Mouse (Mus musculus) stomach, postnatal 0 days (tissue): Measurements from ENCODE around the gene Slc2a2. TPM values are rescaled to one million over a fixed set of nuclear protein-coding genes. Genes with fewer than 3 reads are reported as not detected.
A peak's percentile ranks its signal among the peaks of the same experiment; 100 is the strongest.

Source experiments
- ATAC-seq: fragments of 200-750 bp; cut with Nextera tagmentation; 2 replicates; pipeline ENCODE4 v1.8.0; 2017; ENCODE audit not compliant: low FRiP score, low TSS enrichment
- DNase-seq: peaks from one replicate; pipeline ENCODE4 v3.0.0-alpha.2; 2016; ENCODE audit warnings: low spot score
- H3K27ac ChIP-seq: fragments of 300-500 bp; sonication (generic); replicated peaks from 2 replicates; pipeline ENCODE4 v1.5.1; 2014; ENCODE audit warnings: mild to moderate bottlenecking, control low read depth
- H3K27me3 ChIP-seq: fragments of 300-500 bp; sonication (generic); 2 replicates; pipeline ENCODE4 v1.6.1; 2014; ENCODE audit warnings: low read length; ENCODE audit not compliant: control insufficient read depth, insufficient read depth
- H3K36me3 ChIP-seq: fragments of 300-500 bp; sonication (generic); 2 replicates; pipeline ENCODE4 v1.6.1; 2014; ENCODE audit warnings: low read length, mixed read lengths; ENCODE audit not compliant: control insufficient read depth, insufficient read depth
- H3K4me1 ChIP-seq: fragments of 300-500 bp; sonication (generic); replicated peaks from 2 replicates; pipeline ENCODE4 v1.6.1; 2014; ENCODE audit warnings: antibody characterized with exemption; ENCODE audit not compliant: control insufficient read depth, insufficient read depth
- H3K4me2 ChIP-seq: fragments of 300-500 bp; sonication (generic); replicated peaks from 2 replicates; pipeline ENCODE4 v1.6.1; 2014; ENCODE audit warnings: low read depth, mild to moderate bottlenecking, control low read depth, moderate library complexity
- H3K4me3 ChIP-seq: fragments of 300-500 bp; sonication (generic); 2 replicates; pipeline ENCODE4 v1.5.1; 2014; ENCODE audit warnings: low read depth, low read length, control low read depth
- H3K9ac ChIP-seq: fragments of 300-500 bp; sonication (generic); 2 replicates; pipeline ENCODE4 v1.6.1; 2014; ENCODE audit warnings: mild to moderate bottlenecking, low read length, control low read depth, mixed read lengths
- H3K9me3 ChIP-seq: fragments of 300-500 bp; sonication (generic); 2 replicates; pipeline ENCODE4 v1.6.1; 2016; ENCODE audit warnings: low read length; ENCODE audit not compliant: control insufficient read depth
- CTCF ChIP-seq: IDR thresholded peaks from 2 replicates; pipeline ENCODE4 v1.5.1; 2016; ENCODE audit warnings: antibody characterized with exemption, low read depth, mild to moderate bottlenecking, moderate library complexity
- EP300 ChIP-seq: optimal IDR thresholded peaks from 2 replicates; pipeline ENCODE3; 2016; ENCODE audit warnings: antibody characterized with exemption
- WGBS: fragments of 180-500 bp; shearing (Covaris S2); extraction: QIAGEN DNeasy Blood & Tissue Kit; methylation state at CpG from one replicate; pipeline ENCODE4 v1.1.7; 2014; 5-methylcytosine and 5-hydroxymethylcytosine counted together
- polyA plus RNA-seq: library from polyadenylated mRNA; unstranded; fragments of >200 nt; fragmentation: Nextera tagmentation; extraction: Ambion mirVana; gene quantifications from 2 replicates; pipeline ENCODE4 v1.2.1, GENCODE M21; 2015

The Slc2a2 gene
- polyA plus RNA-seq, 1 experiment from 2014 or later, result 0.25 TPM

- no peak overlapping the region for H3K27ac ChIP-seq
- no peaks in the 10 kb centered on the region for H3K9me3 ChIP-seq
- H3K4me2 ChIP-seq, result no peak overlapping the region
- H3K36me3 ChIP-seq, result no peaks in the 10 kb centered on the region
- H3K4me1 ChIP-seq, result no peaks in the 10 kb centered on the region
- DNase-seq (no peak), ATAC-seq (peak; percentile 53; the same call in 1 of the 2 replicates)
- H3K27me3 ChIP-seq, result no peaks in the 10 kb centered on the region
- no peak overlapping the region for H3K9ac ChIP-seq
- no peak overlapping the region for H3K4me3 ChIP-seq
- WGBS, result 63% methylated on average over 2 of the region's 2 CpGs
- TF ChIP-seq CTCF, result no peak
- no peak for TF ChIP-seq EP300
Observed at GRCm38 (mm10) chr3:28734712-28735111, 37.0 kb downstream of the Slc2a2 start.

- no peak for ATAC-seq
- Histone ChIP-seq H3K27me3 (no peaks in the 10 kb centered on the region), H3K4me3 (no peak overlapping the region), H3K9me3 (no peaks in the 10 kb centered on the region), H3K9ac (no peak overlapping the region), H3K4me2 (no peak overlapping the region), H3K4me1 (no peaks in the 10 kb centered on the region), H3K27ac (no peak overlapping the region), H3K36me3 (no peaks in the 10 kb centered on the region)
- WGBS, result 36% methylated on average over 2 of the region's 2 CpGs
- no peak for DNase-seq
- TF ChIP-seq CTCF (no peak), EP300 (no peak)
Observed at GRCm38 (mm10) chr3:28736981-28737380, 39.3 kb downstream of the Slc2a2 start.

DNA sequence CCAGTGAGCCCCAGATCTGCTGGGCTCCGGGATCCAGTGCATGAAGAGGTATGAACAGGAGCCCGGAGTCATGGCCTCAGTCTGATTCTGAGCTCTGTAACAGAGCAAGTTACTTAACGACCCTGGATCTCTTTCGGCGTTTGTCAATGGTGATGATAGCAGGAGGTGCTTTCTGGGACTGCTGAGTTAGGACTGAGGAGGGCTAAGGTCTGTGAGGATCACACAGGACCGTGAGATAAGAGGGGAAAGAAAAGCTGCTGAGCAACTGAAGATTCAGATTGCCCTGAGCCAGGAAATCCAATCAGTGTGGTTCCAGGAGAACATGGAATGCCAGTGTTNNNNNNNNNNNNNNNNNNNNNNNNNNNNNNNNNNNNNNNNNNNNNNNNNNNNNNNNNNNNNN is 42.6 kb downstream of the Slc2a2 start:
- no peak overlapping the region for H3K4me3 ChIP-seq
- H3K4me2 ChIP-seq, result no peak overlapping the region
- WGBS, result 48% methylated on average over 6 of the region's 6 CpGs
- H3K27me3 ChIP-seq, result no peaks in the 10 kb centered on the region
- H3K9ac ChIP-seq, result no peak overlapping the region
- TF ChIP-seq EP300 (no peak), CTCF (no peak)
- DNase-seq (no peak), ATAC-seq (no peak)
- no peaks in the 10 kb centered on the region for H3K9me3 ChIP-seq
- H3K27ac ChIP-seq, result no peak overlapping the region
- H3K36me3 ChIP-seq, result no peaks in the 10 kb centered on the region
- H3K4me1 ChIP-seq, result no peaks in the 10 kb centered on the region

DNA sequence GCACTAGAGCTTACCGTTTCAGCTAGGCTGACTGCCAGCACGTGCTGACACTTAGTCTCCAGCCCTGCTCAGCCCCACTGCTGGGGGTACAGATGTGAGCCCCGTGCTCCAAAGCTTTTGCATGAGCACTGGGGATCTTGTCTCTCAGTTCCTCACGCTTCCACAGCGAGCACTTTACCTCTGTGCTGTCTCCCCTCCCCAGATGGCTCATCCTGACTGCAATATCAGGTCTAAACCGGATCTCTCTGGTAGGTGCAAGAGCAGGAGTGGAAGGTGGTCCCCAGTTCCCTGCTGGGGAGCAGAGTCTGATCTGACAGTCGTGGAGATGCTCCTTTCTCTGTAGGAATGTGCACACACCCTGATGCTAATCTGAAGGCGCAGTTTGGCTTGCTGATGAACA is 45.5 kb downstream of the Slc2a2 start:
- DNase-seq (no peak), ATAC-seq (no peak)
- Histone ChIP-seq H3K9me3 (no peaks in the 10 kb centered on the region), H3K9ac (no peak overlapping the region), H3K27ac (no peak overlapping the region), H3K4me3 (no peak overlapping the region), H3K4me1 (no peaks in the 10 kb centered on the region), H3K36me3 (no peaks in the 10 kb centered on the region), H3K27me3 (no peaks in the 10 kb centered on the region), H3K4me2 (no peak overlapping the region)
- WGBS, result 47% methylated on average over 8 of the region's 8 CpGs
- no peak for TF ChIP-seq CTCF

- no peaks in the 10 kb centered on the region for H3K9me3 ChIP-seq
- peak; percentile 100 for TF ChIP-seq CTCF
- no peak for TF ChIP-seq EP300
- no peak overlapping the region for H3K9ac ChIP-seq
- ATAC-seq (peak; percentile 92), DNase-seq (peak; percentile 80)
- no peak overlapping the region for H3K4me2 ChIP-seq
- no peaks in the 10 kb centered on the region for H3K36me3 ChIP-seq
- H3K4me1 ChIP-seq, result no peaks in the 10 kb centered on the region
- 26% methylated on average over 7 of the region's 7 CpGs for WGBS
- no peak overlapping the region for H3K27ac ChIP-seq
- H3K4me3 ChIP-seq, result no peak overlapping the region
- H3K27me3 ChIP-seq, result no peaks in the 10 kb centered on the region
Observed at GRCm38 (mm10) chr3:28745835-28746483, 48.3 kb downstream of the Slc2a2 start.

DNA sequence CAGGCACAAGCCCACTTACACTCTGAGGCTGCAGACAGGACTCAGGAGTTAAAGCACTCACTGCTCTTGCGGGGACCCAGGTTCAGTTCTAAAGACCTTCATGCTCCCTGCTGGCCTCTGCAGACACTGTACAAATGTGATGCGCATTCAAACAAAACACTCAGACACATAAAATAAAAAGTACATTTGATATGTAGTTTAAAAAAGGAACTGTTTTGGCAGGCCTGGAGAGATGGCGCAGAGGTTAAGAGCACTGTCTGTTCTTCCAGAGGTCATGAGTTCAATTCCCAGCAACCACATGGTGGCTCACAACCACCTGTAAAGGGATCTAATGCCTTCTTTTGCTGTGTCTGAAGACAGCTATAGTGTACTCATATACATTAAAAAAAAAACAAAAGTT is 50.4 kb downstream of the Slc2a2 start:
- H3K4me3 ChIP-seq, result no peak overlapping the region
- WGBS, result 88% methylated on average over 3 of the region's 3 CpGs
- no peak overlapping the region for H3K9ac ChIP-seq
- no peak overlapping the region for H3K4me2 ChIP-seq
- H3K36me3 ChIP-seq, result no peaks in the 10 kb centered on the region
- ATAC-seq (no peak), DNase-seq (no peak)
- TF ChIP-seq EP300, result no peak
- TF ChIP-seq CTCF, result no peak
- H3K27me3 ChIP-seq, result no peaks in the 10 kb centered on the region
- H3K9me3 ChIP-seq, result no peaks in the 10 kb centered on the region
- no peak overlapping the region for H3K27ac ChIP-seq
- no peaks in the 10 kb centered on the region for H3K4me1 ChIP-seq
